Mouse (Mus musculus) liver, postnatal 0 days (tissue): Measurements from ENCODE around the gene Ip6k2.

Experiments used
- CTCF ChIP-seq: sonication (generic); IDR thresholded peaks from 2 replicates; pipeline ENCODE4 v1.5.1; 2016; ENCODE audit warnings: antibody characterized with exemption, low read depth
- EP300 ChIP-seq: IDR thresholded peaks from 2 replicates; pipeline ENCODE4 v1.6.1; 2016; ENCODE audit warnings: antibody characterized with exemption, low read depth, mild to moderate bottlenecking

DNA sequence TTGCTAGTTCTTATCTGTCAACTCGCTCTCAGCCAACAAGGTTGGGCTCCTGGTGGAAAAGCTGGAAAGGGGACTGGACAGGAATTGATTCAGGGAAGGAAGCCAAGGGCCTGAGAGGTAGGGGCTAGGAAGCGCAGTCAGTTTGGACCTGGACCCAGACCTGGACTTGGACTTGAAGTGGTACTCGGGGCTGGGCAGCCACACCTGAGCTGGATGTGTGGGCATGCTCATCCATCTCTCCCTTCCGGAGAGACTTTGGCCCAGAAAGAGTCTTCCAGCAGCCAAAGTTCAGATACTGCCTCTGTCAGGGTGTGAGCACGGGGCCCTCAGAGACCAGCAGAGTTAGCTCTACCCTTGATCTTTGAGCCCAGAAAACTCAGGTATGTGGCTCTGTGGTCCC, 71.7 kb downstream of the Ip6k2 start:
- TF ChIP-seq CTCF (no peak), EP300 (no peak)
